Mouse (Mus musculus): ENCODE results near the gene Bbs9. TPM values are rescaled to one million over a fixed set of nuclear protein-coding genes. Genes with fewer than 3 reads are reported as not detected.

The Bbs9 gene
- polyA plus RNA-seq, 1 experiment from 2014 or later, result 5.8 TPM

DNA sequence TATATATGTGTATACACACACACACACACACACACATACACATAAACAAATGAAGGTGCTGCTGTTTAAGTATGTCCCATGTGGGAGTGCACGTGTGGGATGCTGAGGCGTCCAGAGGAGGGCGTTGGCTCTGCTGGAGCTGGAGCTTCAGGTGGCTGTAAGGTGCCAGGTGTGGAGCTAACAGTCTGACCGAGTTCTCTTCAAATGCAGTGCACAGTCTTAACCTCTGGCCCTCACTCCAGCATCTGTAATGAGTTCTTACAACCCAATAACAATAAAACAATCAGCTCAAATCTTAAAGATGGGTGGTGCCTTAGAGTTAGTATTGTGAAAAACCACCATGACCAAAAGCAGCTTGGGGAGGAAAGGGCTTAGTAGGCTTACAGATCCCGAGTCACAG is 56.6 kb downstream of the Bbs9 start:
- no peak overlapping the region for H3K9ac ChIP-seq (ENCODE audit: low read length)
- no peaks in the 10 kb centered on the region for H3K4me1 ChIP-seq (replicated peaks; ENCODE audit: control insufficient read depth, insufficient read depth)
- H3K9me3 ChIP-seq (ENCODE audit: control insufficient read depth, low read length), result no peaks in the 10 kb centered on the region
- no peak for ATAC-seq (ENCODE audit: low FRiP score, low TSS enrichment)
- no peaks in the 10 kb centered on the region for H3K27me3 ChIP-seq (ENCODE audit: control insufficient read depth, insufficient read depth, low read length)
- 85% methylated on average over 5 of the region's 5 CpGs for WGBS
- no peak overlapping the region for H3K4me3 ChIP-seq (ENCODE audit: low read depth, low read length)
- no peaks in the 10 kb centered on the region for H3K36me3 ChIP-seq (ENCODE audit: control insufficient read depth, insufficient read depth, low read length)
- H3K27ac ChIP-seq (replicated peaks), result no peak overlapping the region
- TF ChIP-seq CTCF (IDR thresholded peaks at IDR 0.05; ENCODE audit: low read depth) (no peak), EP300 (optimal IDR thresholded peaks at IDR 0.05) (no peak)
- H3K4me2 ChIP-seq (replicated peaks; ENCODE audit: low read depth), result no peak overlapping the region
- no peak for DNase-seq (ENCODE audit: low spot score)

DNA sequence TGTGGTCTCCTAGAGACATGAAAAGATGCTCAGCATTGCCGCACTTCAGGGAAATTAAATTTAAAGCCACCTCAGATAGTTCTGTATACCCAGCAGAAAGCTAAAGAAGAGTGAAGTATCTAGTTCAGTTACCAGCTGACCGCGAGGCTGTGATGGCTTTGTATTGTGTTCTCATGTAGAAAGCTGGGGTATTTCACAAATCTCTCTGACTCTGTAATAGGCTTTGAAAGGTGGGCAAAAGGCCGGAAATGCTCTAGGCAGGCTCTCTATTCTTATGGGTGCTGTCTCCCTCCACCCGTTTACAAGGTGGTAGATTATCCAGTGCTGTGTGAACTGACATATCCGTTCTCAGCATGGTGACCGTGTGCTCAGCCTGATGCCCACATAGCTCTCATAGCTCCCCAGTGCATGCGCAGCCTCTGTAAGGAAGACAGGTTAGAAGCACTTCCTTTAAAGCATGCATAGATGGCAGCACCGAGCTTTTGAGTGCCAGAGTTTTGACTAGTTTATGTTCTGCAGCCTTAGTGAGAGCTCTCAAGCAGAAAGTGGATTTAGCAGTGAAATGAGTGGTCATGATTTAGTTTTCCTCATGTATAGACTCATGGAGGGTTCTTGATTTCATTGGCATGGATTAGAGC is 57.4 kb downstream of the Bbs9 start:
- no peak overlapping the region for H3K4me3 ChIP-seq (ENCODE audit: low read depth, low read length)
- TF ChIP-seq CTCF (IDR thresholded peaks at IDR 0.05; ENCODE audit: low read depth), result peak; percentile 83
- no peak for TF ChIP-seq EP300 (optimal IDR thresholded peaks at IDR 0.05)
- DNase-seq (ENCODE audit: low spot score) (peak; percentile 28), ATAC-seq (ENCODE audit: low FRiP score, low TSS enrichment) (0 out of 2 replicates have a peak, but pooled peaks have one; percentile 54)
- no peak overlapping the region for H3K4me2 ChIP-seq (replicated peaks; ENCODE audit: low read depth)
- no peaks in the 10 kb centered on the region for H3K27me3 ChIP-seq (ENCODE audit: control insufficient read depth, insufficient read depth, low read length)
- 45% methylated on average over 9 of the region's 9 CpGs for WGBS
- H3K27ac ChIP-seq (replicated peaks), result no peak overlapping the region
- no peak overlapping the region for H3K9ac ChIP-seq (ENCODE audit: low read length)
- H3K4me1 ChIP-seq (replicated peaks; ENCODE audit: control insufficient read depth, insufficient read depth), result no peaks in the 10 kb centered on the region
- H3K9me3 ChIP-seq (ENCODE audit: control insufficient read depth, low read length), result no peaks in the 10 kb centered on the region
- H3K36me3 ChIP-seq (ENCODE audit: control insufficient read depth, insufficient read depth, low read length), result no peaks in the 10 kb centered on the region

DNA sequence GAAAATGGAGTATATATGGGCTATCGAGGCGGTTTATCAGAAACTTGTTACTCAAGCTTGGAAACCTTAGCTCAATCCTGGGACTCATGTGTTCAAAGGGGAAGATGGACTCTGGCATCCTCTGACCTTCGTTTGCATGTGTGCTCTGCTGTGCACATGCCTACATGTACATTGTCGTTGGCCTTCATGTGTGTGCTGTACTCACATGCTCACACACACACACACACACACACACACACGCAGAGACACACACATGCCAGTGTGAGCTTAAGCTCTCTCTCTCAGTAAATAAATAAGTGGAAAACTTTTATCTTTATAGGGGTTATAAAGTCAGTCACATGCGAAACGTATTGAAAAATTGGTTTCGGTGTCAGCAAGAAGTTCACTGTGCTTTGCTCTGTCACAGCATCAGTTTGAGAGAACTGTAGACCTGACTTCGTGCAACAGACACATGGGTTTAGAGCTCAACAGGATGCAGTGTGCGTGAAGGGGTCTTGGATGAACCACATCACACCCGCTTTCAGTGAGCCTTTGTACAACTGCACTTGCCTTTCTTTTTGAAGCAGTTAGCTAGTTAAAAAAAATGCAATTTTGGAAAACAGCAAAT is 62.4 kb downstream of the Bbs9 start:
- Histone ChIP-seq H3K27me3 (ENCODE audit: control insufficient read depth, insufficient read depth, low read length) (no peaks in the 10 kb centered on the region), H3K4me1 (replicated peaks; ENCODE audit: control insufficient read depth, insufficient read depth) (no peaks in the 10 kb centered on the region), H3K9me3 (ENCODE audit: control insufficient read depth, low read length) (no peaks in the 10 kb centered on the region), H3K9ac (ENCODE audit: low read length) (no peak overlapping the region), H3K36me3 (ENCODE audit: control insufficient read depth, insufficient read depth, low read length) (no peaks in the 10 kb centered on the region), H3K27ac (replicated peaks) (no peak overlapping the region), H3K4me2 (replicated peaks; ENCODE audit: low read depth) (no peak overlapping the region), H3K4me3 (ENCODE audit: low read depth, low read length) (no peak overlapping the region)
- DNase-seq (ENCODE audit: low spot score), result no peak
- 91% methylated on average over 11 of the region's 11 CpGs for WGBS
- no peak for ATAC-seq (ENCODE audit: low FRiP score, low TSS enrichment)
- TF ChIP-seq CTCF (IDR thresholded peaks at IDR 0.05; ENCODE audit: low read depth) (no peak), EP300 (optimal IDR thresholded peaks at IDR 0.05) (no peak)

DNA sequence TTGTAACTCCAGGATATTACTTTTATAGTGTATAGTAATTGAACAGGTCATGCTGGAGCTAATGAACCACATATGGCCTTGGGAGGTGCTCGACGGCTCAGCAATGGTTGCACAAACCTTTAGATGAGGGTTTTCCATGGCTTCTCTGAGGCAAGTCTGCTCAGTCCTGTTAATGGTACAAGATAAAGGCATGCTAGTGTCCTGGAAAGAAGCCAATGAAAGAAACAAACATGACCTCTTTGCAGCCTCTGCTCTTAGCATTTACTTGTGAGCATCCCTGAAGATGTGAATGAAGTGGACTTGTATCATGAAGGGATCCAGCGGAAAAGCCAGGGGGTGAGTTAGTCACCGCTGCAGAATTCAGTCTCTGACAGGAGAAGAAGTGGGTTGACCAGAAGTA is 64.0 kb downstream of the Bbs9 start:
- no peak overlapping the region for H3K27ac ChIP-seq (replicated peaks)
- H3K9ac ChIP-seq (ENCODE audit: low read length), result no peak overlapping the region
- DNase-seq (ENCODE audit: low spot score) (no peak), ATAC-seq (ENCODE audit: low FRiP score, low TSS enrichment) (no peak)
- TF ChIP-seq CTCF (IDR thresholded peaks at IDR 0.05; ENCODE audit: low read depth), result no peak
- TF ChIP-seq EP300 (optimal IDR thresholded peaks at IDR 0.05), result no peak
- no peaks in the 10 kb centered on the region for H3K27me3 ChIP-seq (ENCODE audit: control insufficient read depth, insufficient read depth, low read length)
- H3K4me1 ChIP-seq (replicated peaks; ENCODE audit: control insufficient read depth, insufficient read depth), result no peaks in the 10 kb centered on the region
- no peaks in the 10 kb centered on the region for H3K36me3 ChIP-seq (ENCODE audit: control insufficient read depth, insufficient read depth, low read length)
- H3K4me2 ChIP-seq (replicated peaks; ENCODE audit: low read depth), result no peak overlapping the region
- 65% methylated on average over 4 of the region's 4 CpGs for WGBS
- no peaks in the 10 kb centered on the region for H3K9me3 ChIP-seq (ENCODE audit: control insufficient read depth, low read length)
- H3K4me3 ChIP-seq (ENCODE audit: low read depth, low read length), result no peak overlapping the region

DNA sequence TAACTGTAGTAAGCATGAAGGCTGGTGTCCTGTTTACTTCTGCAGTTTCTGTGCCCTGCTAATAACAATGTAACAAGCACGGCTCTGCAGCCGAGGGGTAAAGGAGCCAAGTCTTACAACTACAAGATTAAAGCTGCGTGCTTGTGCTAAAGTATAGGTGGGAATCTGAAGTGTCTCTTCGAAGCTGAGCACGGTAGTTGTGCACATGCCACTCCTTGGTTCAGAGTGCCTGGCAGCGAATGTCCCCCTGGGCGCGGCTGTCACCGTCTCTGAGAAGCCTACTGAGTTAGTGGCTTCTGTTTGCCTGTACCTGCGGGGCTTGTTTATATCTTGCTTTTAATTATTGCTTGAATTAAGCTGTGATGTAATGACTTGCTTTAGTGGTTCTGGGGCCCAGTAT is 65.6 kb downstream of the Bbs9 start:
- Histone ChIP-seq H3K4me3 (ENCODE audit: low read depth, low read length) (no peak overlapping the region), H3K4me1 (replicated peaks; ENCODE audit: control insufficient read depth, insufficient read depth) (no peaks in the 10 kb centered on the region), H3K27ac (replicated peaks) (no peak overlapping the region), H3K9me3 (ENCODE audit: control insufficient read depth, low read length) (no peaks in the 10 kb centered on the region), H3K4me2 (replicated peaks; ENCODE audit: low read depth) (no peak overlapping the region), H3K36me3 (ENCODE audit: control insufficient read depth, insufficient read depth, low read length) (no peaks in the 10 kb centered on the region), H3K9ac (ENCODE audit: low read length) (no peak overlapping the region), H3K27me3 (ENCODE audit: control insufficient read depth, insufficient read depth, low read length) (no peaks in the 10 kb centered on the region)
- DNase-seq (ENCODE audit: low spot score) (no peak), ATAC-seq (ENCODE audit: low FRiP score, low TSS enrichment) (no peak)
- TF ChIP-seq EP300 (optimal IDR thresholded peaks at IDR 0.05) (no peak), CTCF (IDR thresholded peaks at IDR 0.05; ENCODE audit: low read depth) (no peak)
- 77% methylated on average over 10 of the region's 10 CpGs for WGBS

DNA sequence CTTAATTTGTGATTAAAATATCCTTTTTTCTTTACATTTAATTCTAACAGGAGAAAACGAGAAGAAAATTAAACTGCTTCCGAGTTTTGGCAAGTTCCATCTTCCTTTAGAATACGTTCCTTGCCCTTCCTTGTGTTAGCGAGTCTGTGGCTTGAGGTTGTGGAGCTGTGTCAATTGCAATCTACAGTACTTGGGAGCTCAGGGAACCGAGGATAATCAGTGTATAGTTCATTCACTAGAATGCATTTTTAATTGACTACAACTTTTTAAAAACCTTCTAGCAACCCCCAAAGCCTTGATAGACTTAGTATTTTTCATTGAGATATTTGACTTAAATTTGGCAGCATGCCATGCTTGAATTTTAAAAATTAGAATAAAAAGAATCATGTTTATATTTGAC is 68.0 kb downstream of the Bbs9 start:
- DNase-seq (ENCODE audit: low spot score) (no peak), ATAC-seq (ENCODE audit: low FRiP score, low TSS enrichment) (no peak)
- H3K4me3 ChIP-seq (ENCODE audit: low read depth, low read length), result no peak overlapping the region
- H3K4me2 ChIP-seq (replicated peaks; ENCODE audit: low read depth), result no peak overlapping the region
- no peaks in the 10 kb centered on the region for H3K9me3 ChIP-seq (ENCODE audit: control insufficient read depth, low read length)
- no peak for TF ChIP-seq CTCF (IDR thresholded peaks at IDR 0.05; ENCODE audit: low read depth)
- TF ChIP-seq EP300 (optimal IDR thresholded peaks at IDR 0.05), result no peak
- H3K4me1 ChIP-seq (replicated peaks; ENCODE audit: control insufficient read depth, insufficient read depth), result no peaks in the 10 kb centered on the region
- no peak overlapping the region for H3K27ac ChIP-seq (replicated peaks)
- WGBS, result 80% methylated on average over 5 of the region's 5 CpGs
- no peaks in the 10 kb centered on the region for H3K36me3 ChIP-seq (ENCODE audit: control insufficient read depth, insufficient read depth, low read length)
- H3K9ac ChIP-seq (ENCODE audit: low read length), result no peak overlapping the region
- no peaks in the 10 kb centered on the region for H3K27me3 ChIP-seq (ENCODE audit: control insufficient read depth, insufficient read depth, low read length)
